Mouse (Mus musculus) B cell, adult 2 months (primary cell): ENCODE measurements around the gene Lrba.

Experiments used
- DNase-seq, 2 experiments: peaks; one replicate each; pipeline ENCODE4 v3.0.0; 2022

The Lrba gene

DNA sequence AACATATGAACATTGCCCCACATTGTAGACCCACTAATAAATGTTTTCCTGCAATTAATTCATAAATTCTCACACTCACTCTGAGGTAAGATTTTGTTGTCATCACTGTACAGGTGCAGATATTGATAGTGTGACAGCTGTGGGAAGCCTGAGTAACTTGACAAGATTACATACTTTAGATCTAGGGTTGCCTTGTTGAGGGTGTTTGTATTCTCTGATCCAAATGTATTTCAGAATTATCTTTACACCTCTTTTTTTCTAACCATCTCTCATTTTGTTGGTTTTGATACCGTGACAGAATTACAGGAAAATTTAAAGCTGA, 336.5 kb downstream of the Lrba start:
- no peak for DNase-seq

DNA sequence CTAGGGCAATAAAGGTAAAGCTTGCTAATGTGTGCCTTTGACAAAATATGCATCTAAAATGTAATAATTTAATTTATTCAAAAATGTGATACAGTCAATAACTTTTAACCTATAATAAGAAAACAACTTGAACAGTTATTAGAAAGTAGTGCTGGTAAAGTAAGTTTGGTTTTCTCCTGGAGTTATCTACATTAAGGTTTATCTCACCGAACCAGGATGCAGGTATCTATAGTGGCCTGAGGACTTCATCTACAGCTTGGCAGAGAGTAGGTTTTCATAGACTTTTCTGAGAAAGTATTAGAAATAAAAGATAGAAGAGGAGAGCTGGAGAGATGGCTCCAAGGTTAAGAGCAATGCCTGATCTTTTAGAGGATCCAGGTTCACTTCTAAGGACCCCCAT, 336.9 kb downstream of the Lrba start:
- DNase-seq: no peak

DNA sequence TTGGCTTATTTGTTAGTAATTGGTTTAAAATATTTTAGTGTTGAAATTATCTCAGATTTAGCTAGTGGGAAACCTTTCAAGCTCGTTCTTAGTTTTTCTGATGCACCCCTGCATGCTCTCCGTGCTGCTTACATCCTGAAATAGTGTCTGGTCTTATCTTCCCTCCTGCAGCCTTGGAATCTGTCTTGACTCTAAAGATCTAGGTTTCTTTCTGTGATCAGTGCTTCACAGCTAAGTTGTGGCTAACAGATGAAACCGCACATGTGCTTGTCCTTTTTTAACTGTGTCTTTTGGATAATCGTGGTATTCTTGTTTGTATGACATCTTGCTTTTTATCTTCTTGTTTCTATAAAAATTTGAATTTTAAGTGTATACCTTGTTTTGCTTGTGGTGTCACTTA, 342.8 kb downstream of the Lrba start:
- no peak for DNase-seq

DNA sequence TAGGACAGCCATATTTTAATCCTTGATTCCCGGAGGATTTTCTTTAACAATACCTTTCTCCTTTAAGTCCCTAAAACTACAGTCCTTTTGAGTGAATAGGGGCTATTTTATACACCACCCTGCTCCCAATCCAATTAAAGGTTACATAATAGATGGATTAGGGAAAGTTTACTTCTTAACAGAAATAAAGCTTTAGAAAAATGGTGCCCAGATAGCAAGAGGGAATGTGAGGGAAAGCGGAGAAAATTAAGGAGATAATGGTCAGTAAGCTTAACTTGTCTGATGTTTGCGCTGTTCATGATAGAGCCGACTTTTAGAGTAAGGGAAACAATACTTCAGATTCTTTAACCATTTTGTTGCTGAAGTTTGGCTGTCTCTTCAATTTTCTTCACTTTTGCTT, 347.0 kb downstream of the Lrba start:
- no peak for DNase-seq

DNA sequence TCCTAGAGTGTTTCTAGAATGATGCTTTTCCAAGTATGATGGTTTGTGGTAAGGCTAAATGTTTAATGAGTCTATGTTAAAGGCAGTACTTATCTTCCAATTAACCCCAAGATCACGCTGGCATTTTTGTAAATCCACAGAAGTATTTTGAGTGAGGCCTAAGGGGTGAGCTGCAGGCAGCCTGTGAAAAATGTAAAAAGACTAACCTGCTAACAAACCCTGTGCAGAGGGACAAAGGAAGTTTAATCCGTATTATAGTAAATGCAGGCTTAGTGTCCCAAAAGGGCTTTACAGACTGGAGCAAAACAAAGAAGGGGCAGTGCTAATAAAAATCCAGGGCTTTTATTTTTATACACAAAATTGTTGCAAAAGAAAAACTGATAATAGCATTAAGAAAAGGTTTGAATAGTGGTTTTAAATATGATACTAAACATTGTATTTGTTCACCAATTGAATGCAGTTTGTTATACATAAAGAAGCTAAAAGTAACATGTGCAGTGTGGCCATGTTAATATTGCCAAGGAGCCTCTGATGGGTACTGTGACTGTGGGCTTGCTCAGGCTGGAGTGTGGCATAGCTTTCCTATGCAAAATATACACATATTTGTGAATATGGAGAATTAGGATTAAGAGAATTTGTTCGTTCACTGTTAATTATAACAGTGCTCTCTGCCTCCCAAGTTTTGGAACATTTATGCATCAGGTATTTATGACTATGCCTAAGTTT, 348.2 kb downstream of the Lrba start:
- DNase-seq: no peak

DNA sequence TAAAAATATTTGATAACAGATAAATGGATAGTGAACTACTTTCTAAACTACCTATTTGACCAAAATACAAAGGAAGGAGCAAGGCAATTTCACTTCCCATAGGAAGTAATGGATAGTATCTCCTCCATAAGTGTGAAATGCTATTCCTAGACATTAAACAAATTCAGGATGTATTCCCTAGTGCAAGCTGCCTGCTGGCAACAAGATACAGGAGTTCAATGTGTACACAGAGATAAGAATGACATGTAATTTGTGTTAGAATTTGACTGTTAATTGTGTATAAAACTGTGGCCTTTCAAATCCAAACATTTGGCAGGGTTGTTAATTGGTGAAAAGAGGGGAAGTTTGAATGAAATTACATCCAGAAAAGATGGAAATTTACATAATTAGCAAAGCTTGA, 350.8 kb downstream of the Lrba start:
- no peak for DNase-seq

DNA sequence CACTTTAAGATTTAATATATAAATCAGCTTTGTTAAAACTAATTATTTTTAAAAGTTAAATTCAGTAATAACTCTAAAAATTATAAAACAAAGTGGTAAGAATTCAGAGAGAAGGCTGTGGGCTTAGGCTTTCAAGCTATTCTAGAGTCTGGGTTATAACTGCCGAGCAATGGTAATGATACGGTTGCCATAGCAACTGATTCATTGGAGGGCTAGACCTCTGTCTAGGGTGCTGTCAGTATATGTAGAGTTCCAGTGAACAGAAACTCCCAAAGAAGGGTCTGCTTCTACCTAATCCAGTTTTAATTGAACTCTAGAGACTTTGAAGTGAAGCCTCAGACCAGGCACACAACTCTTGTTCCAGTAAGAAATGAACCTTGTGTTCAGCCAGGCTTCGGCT, 377.8 kb downstream of the Lrba start:
- DNase-seq: no peak

DNA sequence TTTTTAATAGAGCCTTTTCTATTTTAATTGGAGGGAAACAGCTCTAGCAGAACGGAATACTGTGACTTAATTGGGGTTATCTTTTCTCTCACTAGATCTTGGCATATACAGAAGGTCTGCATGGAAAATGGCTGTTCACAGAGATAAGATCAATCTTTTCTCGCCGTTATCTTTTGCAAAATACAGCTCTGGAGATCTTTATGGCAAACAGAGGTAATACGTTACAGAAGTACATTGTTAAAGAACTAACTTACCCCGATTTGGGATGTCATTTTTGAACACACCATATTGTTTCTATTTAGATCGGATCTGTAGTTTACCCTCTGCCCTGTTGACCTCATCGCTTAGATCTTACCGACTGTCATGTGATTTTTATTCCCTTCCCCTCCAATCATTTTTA, 381.3 kb downstream of the Lrba start:
- DNase-seq: no peak

DNA sequence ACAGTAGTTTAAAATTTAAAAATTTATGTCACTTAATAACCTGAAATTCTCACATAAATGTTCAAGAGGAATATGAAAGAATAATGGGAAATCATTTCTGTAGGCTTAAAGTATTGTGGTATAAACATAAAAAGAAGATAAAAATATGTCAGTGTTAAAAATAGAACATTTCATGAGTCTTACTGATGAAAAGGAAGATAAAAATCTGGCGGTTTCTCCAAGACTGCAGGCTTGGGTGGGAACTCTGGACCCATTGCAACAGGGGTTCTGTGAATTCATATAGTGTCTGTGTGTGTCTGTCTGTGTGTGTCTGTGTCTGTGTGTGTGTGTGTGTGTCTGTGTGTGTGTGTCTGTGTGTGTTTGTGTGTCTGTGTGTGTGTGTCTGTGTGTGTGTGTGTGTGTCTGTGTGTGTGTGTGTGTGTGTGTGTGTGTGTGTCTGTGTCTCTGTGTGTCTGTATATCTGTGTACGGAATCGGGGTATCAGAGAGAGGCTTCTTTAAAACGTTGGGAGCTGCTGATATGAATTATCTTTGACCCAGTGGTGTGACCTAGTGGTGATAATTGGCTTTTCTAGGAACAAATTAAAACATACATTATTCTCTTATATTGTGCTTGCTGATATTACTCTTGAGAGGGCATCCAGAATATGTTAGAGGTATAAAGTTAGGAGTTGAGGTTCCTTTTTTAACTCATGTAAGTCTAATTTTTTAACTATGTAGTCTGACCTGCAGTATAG, 402.7 kb downstream of the Lrba start:
- DNase-seq: no peak

DNA sequence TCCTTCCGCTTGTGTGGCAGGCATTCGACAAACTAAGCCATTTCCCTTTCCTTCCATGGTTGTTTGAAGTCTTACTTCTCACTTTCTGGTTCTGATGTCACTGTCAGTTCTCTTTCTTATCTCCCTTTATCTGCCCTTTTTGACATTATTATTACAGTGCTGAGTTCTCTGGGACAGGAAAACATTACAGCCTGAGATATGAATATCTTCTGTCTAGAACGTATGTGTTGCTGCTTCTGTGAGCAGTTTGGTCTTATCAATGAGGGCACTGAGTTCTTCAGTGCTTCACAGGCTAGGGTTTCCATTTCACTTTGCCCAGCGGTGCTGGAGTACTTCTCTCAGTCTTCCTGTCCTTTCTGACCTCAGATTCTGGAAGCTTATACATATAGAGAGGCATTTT, 404.9 kb downstream of the Lrba start:
- DNase-seq: no peak

DNA sequence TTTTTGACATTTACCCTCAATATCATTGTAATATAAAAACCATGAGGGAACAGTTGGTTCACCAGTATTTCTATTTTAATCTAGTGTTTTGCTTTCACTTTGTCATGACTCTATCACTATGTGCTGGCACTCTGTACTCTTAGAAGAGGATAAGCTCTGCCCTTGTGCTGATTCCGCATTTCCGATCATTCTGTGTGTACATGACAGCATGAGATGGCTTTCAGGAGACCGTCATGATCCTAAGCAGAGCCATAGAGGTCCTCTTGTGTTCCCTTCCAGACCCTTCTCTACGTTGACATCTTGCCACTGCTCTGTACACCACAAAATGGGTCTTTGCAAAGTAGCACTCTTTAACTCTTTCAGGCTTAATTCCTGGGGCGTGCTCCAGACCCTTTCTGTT, 411.0 kb downstream of the Lrba start:
- DNase-seq: no peak

DNA sequence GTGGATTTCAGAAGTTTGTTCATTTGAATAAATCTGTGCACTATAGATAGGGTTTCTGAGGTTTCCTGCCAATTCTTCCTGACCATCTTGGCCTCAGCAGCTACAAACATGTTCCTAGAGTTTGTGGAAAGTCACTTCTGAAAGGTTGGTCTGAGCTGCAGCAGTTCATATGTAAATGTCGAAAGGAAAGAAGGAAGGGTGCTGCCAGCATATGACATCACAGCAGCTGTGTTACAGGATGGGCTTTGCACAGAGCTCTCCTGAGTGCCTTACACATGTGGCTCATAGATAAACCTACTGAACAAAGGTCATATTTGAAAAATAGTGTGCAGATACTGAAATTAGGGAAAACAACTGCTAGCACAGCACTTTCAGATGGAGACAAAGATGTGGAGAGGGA, 411.5 kb downstream of the Lrba start:
- no peak for DNase-seq

DNA sequence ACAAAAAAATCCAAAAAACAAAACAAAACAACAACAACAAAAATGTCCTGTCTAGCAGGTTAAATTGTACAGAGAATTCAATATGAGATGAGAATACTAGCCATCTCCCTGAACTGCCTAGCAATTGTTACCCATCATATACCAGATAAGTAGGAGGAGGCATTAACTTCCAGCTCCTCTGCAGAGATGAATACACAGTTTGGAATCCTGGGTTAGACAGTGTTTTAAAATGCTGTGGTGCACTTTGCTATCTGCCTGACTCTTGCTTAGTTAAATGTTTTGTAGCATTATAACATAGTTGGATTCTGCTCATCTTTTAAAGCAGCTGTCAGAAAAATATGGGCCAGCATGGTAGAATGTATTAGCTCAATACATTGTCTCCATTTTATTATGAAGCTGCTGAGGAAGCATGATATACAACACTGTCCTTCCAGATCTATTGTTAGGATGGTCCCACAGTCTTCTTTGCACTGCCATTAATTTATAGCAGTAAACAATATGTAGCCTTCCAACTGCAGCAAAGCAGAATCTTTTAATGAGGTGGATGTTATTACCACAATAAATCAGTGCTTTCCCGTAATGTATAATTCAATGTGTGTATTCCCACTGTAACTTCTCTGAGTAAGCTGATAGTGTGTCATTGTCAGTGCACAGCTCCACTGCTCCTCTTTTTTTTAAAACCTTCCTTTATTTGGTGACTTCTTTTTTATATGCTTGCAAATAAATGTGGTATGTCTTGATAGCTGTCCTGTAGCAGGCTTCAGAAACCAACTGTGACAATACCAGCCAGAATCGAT, 414.3 kb downstream of the Lrba start:
- DNase-seq: no peak

DNA sequence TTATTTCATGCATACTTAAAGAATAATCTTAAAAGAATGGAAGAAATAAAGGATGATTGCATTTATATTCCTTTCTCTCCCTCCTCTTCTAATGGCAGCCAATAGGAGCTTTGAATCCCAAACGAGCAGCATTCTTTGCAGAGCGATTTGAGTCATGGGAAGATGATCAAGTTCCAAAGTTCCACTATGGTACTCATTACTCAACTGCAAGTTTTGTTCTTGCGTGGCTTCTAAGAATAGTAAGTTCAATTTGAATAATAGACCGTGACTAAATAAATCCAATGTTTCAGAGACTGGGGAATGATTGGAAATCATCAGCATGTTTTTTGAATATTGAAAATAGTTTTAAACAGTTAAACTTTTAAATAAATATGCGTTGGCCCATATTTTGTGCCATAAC, 416.9 kb downstream of the Lrba start:
- DNase-seq: no peak

DNA sequence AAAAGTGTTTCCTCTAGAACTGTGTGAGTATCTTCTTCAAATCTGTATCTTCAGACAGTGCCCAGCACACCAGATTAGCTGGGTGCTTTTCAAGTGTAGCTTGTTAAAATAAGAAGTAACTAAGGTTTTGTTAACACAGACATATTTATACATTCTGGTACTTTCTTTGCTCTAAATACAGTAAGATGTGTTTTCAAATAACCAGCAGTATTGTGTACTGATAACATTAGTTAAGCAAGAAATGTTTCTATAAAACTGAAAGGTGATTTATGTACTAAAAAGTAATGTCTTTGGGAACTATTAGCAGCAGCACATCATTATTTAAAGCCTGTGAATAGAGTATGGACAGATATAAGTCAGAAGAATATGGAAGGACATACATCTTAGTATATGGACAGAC, 417.3 kb downstream of the Lrba start:
- DNase-seq: no peak

DNA sequence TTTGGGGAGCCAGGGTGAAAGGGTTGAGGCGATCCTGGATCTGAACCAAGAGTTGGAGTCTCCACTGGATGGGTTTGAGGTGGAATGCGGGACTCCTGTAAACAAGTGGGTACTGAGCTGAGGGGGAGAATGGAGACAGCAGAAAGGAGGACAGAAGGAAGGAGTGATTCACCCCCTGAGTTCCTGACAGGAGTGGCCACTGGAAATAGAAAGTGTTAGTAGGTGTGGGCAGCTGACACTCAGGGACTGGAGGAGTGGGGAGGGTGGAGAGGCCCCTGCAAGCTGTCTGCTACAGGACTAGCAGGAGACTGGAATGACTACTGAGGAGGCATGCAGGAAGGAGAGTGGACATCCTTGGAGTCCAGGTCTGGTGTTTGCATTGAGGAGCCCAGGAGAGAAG, 422.3 kb downstream of the Lrba start:
- DNase-seq: no peak

DNA sequence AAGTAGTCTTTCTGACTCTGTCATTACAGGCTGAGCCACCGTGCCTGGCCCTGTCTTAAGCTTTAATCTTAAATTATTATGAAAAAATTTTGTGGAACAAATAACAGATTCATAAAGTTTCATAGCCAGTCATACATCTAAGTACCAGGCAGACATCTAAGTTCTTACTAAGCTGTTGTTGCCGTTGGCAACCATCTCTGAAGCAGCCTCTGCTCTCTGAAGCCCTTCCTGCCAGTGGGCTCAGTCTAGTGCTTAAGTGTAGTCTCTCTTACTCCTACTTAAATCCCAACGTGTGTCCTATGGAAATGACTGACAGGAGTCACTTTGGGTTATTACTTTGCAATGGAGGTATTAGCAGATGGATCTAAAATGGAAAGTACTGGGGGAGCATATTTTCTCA, 426.5 kb downstream of the Lrba start:
- DNase-seq: no peak

DNA sequence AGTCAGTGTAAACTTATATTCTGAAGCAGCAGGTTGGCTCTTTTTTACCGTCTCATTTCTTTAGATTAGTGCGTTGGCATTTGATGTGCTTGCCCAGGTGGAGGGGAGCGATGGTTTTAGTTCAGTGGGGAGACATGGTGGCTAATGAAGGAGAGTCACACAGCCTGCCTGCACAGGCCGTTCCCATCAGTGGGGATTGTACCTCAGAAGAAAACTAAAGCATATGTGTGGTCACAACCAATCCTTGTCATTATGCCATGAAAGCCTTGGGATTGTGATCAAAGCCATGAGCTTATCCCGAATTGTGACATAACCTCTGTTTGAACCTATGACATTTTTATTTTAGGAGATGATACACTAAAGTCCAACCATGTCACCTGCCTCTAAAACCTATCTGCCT, 434.8 kb downstream of the Lrba start:
- no peak for DNase-seq

DNA sequence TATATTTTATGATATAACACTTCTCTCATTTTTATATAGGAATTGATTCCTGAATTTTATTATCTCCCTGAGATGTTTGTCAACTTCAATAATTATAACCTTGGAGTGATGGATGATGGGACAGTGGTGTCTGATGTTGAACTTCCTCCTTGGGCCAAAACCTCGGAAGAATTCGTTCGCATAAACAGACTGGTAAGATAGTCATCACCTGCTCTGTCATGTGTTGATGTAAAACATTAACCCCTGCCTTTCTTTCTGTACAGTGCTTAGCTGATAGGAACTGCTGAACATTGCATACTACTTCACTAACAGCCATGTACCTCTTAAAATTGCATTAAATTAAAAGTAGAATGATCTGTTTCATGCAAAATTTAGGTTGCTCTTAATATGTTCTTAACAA, 439.9 kb downstream of the Lrba start:
- DNase-seq: no peak

DNA sequence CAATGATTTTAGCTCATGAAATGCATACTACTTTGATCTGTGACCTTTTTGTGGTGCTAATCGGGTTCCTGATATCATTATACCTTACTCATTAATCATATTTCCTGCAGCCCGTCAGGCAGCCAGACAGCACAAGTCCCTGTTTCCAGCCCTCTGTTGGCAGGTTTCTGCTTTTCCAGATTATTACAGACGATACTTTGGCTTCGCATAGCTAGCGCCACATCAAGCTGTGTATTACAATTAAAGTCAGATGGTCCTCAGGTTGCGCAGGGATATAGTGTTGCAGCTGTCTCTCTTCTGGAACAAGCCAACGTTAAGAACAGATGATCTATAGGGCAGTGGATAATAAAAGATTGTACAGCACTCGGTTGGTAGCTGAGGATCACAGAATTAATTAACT, 443.7 kb downstream of the Lrba start:
- no peak for DNase-seq

DNA sequence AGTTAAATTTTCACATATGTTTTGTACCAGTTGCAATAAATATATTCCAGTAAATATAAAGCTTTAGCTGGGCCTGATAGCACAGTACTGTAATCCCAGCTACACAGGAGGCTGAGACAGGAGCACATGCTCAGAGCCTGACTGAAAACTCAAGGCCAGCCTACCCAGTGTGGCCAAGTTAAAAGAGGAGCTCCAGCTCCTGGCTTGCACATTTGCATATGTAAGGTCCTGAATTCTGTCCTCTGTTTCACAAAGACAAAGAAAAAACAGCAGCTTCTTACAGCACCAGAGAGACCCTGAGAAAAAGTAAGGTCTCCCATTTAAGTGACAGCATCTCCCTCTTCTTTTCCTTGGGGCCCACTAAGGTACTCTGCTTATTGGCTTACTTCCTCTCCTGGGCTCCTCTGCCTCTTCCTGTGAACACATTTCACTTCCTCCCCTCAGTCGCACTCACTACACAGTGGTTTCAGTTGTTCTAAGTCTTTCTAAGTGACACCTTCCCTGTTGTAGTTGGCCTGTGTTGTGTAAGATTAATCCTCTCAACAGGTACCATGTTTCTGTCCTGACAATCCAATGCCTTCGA, 453.2 kb downstream of the Lrba start:
- DNase-seq: peak; percentile 35 to 38

DNA sequence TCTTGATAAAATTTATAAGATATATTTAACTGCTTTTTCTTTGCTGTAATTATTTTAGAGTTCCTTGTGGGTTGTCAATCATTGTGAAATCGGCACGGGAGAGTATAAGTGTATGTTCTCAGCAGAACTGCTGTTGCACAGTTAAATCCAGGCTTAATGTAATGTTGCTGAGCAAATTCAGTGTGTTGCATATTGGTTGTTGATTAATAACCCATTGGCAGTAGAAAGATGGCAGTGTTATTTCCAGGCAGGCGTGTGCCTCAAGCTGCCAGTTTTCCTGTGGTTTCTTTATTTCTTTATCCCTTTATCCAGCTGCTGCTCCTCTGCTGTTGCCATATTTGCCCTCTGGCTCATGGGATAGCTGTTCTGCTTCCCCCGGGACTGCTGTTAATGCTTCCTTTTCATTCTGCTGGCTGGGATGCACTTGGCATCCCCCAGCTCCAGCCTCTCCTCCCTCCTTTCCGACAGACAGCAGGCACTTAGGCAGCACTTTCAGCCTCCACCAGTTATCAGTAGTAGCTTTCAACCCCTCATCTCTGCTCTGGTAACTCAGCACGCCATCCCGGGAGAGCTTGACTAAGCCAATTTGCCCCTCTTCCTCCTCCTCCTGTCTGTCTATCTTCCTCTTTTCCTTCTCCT, 463.2 kb downstream of the Lrba start:
- no peak for DNase-seq

DNA sequence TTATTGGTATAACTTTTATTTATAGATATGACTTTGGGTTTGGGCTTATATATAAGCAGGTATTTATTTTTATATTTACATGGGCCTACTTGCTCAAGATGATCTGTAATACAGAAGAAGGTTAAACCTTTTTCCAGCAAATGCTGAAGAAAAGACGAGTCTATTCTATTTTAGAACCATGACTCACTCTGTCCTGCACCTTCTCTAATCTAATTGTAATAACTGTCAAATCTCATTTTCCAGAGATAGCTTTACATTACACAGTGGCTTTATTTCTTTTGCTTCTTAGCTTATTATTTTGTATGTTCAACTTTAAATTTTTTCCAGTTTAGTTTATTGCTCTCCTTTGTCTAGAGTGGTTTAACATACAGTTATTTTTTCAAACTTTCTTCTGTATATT, 464.0 kb downstream of the Lrba start:
- no peak for DNase-seq
